Comparison of ENCODE assay signal across 8 mouse cellular contexts in the genomic region with DNA sequence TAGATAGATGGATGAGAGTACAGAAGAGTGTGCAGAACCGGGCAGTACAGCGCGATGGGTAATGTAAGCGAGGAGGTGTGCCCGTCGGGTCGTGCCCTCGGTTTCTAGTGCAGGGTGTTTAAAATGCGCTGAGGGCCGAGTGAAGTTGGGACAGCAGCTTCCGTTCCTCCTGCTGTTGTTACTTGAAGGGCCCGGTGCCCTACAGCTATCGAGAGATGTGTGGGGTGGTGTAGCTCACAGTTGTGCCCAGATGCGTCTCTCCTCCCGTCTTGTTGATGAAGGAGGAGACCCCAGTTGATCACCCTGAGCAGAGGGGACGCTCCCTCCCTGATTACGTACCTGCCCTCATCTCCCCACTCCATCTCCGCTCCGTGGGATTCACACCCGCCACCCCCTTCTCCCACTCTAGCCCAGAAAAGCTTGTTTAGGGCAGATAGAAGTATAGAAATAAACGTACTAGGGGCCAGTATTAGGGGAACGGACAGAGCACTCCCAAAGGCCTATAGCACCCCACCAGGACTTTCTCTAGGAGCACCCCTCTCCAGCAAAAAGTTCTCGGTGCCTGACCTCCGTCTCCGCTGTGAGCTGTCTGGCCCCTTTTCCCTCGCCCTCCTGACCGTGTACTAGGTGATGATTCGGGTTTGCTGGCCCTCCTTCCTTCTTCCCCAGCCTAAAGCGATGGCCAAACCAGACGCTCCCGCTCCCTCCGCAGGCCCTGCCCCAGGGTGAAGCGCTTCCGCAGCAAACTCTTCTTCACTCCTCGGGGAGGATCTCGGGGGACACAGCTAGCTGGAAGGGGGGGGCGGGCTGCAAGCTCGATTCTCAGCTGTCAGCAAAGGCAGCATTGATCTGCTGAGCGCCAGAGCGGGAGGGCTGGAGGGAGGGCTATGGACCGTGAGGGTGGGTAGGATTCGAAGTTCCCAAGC. TPM values are rescaled to one million over a fixed set of nuclear protein-coding genes. Genes with fewer than 3 reads are reported as not detected.
DNase-seq lines count a peak whose midpoint lies in the region; TF ChIP-seq lines count a peak whose summit lies in the region.

Gene Kcnq4, minus strand, starts transcription at position 672 of the 926 bp plus-strand sequence.

- H3K27ac ChIP-seq in heart, adult 2 months: no peak within 1 kb of the TSS; the same call in 1 of the 2 replicates
- peak within 1 kb of the TSS; percentile 79 for H3K27ac ChIP-seq in midbrain, embryonic 10.5 days (replicated peaks)

- H3K36me3 ChIP-seq in heart, adult 2 months (ENCODE audit: control insufficient read depth, insufficient read depth, low read length): no peaks in the 10 kb centered on the region
- no peaks in the 10 kb centered on the region for H3K36me3 ChIP-seq in midbrain, embryonic 10.5 days

- no peak for TF ChIP-seq POLR2A in heart, adult 2 months (IDR thresholded peaks at IDR 0.05; ENCODE audit: insufficient read depth, low read depth, low read length)

- no peak for TF ChIP-seq CTCF in heart, adult 2 months (IDR thresholded peaks at IDR 0.05)

- TF ChIP-seq EP300 in heart, adult 2 months (IDR thresholded peaks at IDR 0.05; ENCODE audit: insufficient read depth, low read depth, low read length): no peak

- peak within 1 kb of the TSS; percentile 61 for H3K4me3 ChIP-seq in heart, adult 2 months
- peak within 1 kb of the TSS; percentile 73 for H3K4me3 ChIP-seq in midbrain, embryonic 10.5 days

- intact Hi-C loops in heart, adult 2 months (cut with DNase I): no loop called here

- DNase-seq in heart, adult 2 months: no peak
- DNase-seq in heart, adult 9 months (ENCODE audit: low spot score in 2 of 2): no peak
- peak; percentile 18 for DNase-seq in R1 (ENCODE audit: low read depth, low spot score)
- DNase-seq in gonadal fat pad, adult 2 months (ENCODE audit: low read depth): no peak
- peak; percentile 38 for DNase-seq in midbrain, embryonic 10.5 days (ENCODE audit: low spot score)
- no peak for DNase-seq in MN1 (ENCODE audit: low spot score)
- no peak for DNase-seq in adrenal gland, adult (ENCODE audit: inconsistent age in 2 of 2, low spot score in 1 of 2)
- DNase-seq in ovary, postnatal 36 days (ENCODE audit: low spot score): no peak

- 12% methylated on average over 42 of the region's 42 CpGs for WGBS in heart, adult 2 months
- WGBS in midbrain, embryonic 10.5 days: 2% methylated on average over 42 of the region's 42 CpGs

- H3K9me3 ChIP-seq in midbrain, embryonic 10.5 days (replicated peaks): no peaks in the 10 kb centered on the region

- H3K79me2 ChIP-seq in heart, adult 2 months (replicated peaks; ENCODE audit: control insufficient read depth, insufficient read depth, low read length): no peaks in the 10 kb centered on the region

- H3K9ac ChIP-seq in heart, adult 2 months (ENCODE audit: low read depth, low read length): peak within 1 kb of the TSS; percentile 29

- H3K4me1 ChIP-seq in heart, adult 2 months (ENCODE audit: control insufficient read depth, insufficient read depth, low read length): no peaks in the 10 kb centered on the region; the same call in 1 of the 2 replicates
- H3K4me1 ChIP-seq in midbrain, embryonic 10.5 days: peaks cover 44% of the 10 kb centered on the region

- H3K27me3 ChIP-seq in heart, adult 2 months (ENCODE audit: control insufficient read depth, insufficient read depth, low read length): peaks cover 5% of the 10 kb centered on the region; the same call in 1 of the 2 replicates
- H3K27me3 ChIP-seq in midbrain, embryonic 10.5 days (ENCODE audit: low read depth, poor library complexity, severe bottlenecking): peaks cover 92% of the 10 kb centered on the region

RNA-seq across cellular contexts. Expression of gene Kcnq4, which starts in this region (rescaled TPM):
- total RNA-seq in heart, adult 2 months (2021): 1 to 10 TPM; 1.6 to 1.9 TPM
- polyA plus RNA-seq in heart, adult 2 months (2012; rRNA removed): 6.9 TPM in 2 replicates
- 12.2 TPM in 2 replicates for polyA plus RNA-seq in gonadal fat pad, adult 2 months (2012; rRNA removed)
- polyA plus RNA-seq in midbrain, embryonic 10.5 days (2016; fragmentation: Nextera tagmentation; extraction: Ambion mirVana): 2.1 and 3.0 TPM in 2 replicates

Comparison
In these comparisons a context has a peak if more than half of its experiments do, and no peak if none do; other contexts are left out.
1. DNase-seq: peak in R1 (single experiment) and midbrain, embryonic 10.5 days (single experiment); none in heart, adult 2 months (0 of 2), heart, adult 9 months (0 of 2), gonadal fat pad, adult 2 months (single experiment), MN1 (single experiment), adrenal gland, adult (0 of 2) and ovary, postnatal 36 days (single experiment).